23 mouse cellular contexts compared by ENCODE assay signal in the genomic region with DNA sequence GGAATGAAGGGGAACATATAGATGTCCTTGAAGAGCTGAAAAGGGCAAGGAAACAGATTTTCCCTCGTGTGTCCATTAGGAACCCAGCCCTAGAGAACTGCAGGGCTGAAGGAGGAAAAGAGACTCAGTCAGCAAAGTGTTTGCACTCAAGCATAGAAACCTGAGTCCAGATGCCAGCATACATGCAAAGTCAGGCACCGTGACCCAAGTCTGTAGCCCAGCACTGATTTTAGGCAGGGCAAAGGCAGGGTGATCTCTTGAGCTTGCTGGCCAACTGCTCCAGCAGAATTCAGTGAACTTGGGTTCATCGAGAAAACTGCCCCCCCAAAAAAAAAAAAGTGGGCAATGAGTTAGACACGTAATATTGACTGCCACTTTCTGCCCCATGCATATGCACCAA. TPM values are rescaled to one million over a fixed set of nuclear protein-coding genes. Genes with fewer than 3 reads are reported as not detected.
"Had no signal": no experiment of that assay in that cellular context is flagged by ENCODE, and none has a peak within 500 bp of the region (broad histone marks: within the 10 kb centered on the region; RNA-seq: fewer than 3 reads in every experiment).

No protein-coding gene starts in this region.

- H3K36me3 ChIP-seq: liver, embryonic 13.5 days; midbrain, embryonic 12.5 days; midbrain, embryonic 15.5 days; neural tube, embryonic 13.5 days had no signal

- H3K4me3 ChIP-seq: left cerebral cortex, adult 2 months; liver, embryonic 13.5 days; midbrain, embryonic 12.5 days; midbrain, embryonic 15.5 days; neural tube, embryonic 13.5 days had no signal

- H3K4me1 ChIP-seq: liver, embryonic 13.5 days; midbrain, embryonic 12.5 days; midbrain, embryonic 15.5 days; neural tube, embryonic 13.5 days had no signal

- H3K4me2 ChIP-seq: liver, embryonic 13.5 days; midbrain, embryonic 12.5 days; midbrain, embryonic 15.5 days; neural tube, embryonic 13.5 days had no signal

- H3K9ac ChIP-seq: liver, embryonic 13.5 days; midbrain, embryonic 12.5 days; midbrain, embryonic 15.5 days; neural tube, embryonic 13.5 days had no signal

- DNase-seq: layer of hippocampus, postnatal 36 days; liver, embryonic 13.5 days; lung, adult 2 months; lung, postnatal 14 days; thymus, adult 2 months; thymus, postnatal 14 days; thymus, postnatal 4 days had no signal

- H3K9me3 ChIP-seq: liver, embryonic 13.5 days; midbrain, embryonic 12.5 days; midbrain, embryonic 15.5 days; neural tube, embryonic 13.5 days had no signal

- H3K27me3 ChIP-seq: liver, embryonic 13.5 days; midbrain, embryonic 12.5 days; midbrain, embryonic 15.5 days; neural tube, embryonic 13.5 days had no signal

- H3K27ac ChIP-seq: left cerebral cortex, adult 2 months; liver, embryonic 13.5 days; macrophage; midbrain, embryonic 12.5 days; midbrain, embryonic 15.5 days; neural tube, embryonic 13.5 days had no signal

- ATAC-seq: intestine, postnatal 0 days; midbrain, embryonic 15.5 days had no signal

RNA-seq across cellular contexts. Expression of a gene that starts 5.3 kb away (rescaled TPM):
- polyA plus RNA-seq: intestine, embryonic 14.5 days; intestine, postnatal 0 days; limb, embryonic 11.5 days; limb, embryonic 14.5 days; liver, adult 2 months; liver, embryonic 13.5 days; liver, embryonic 16.5 days; lung, adult 2 months; lung, embryonic 16.5 days; macrophage; midbrain, embryonic 12.5 days; midbrain, embryonic 15.5 days; neural tube, embryonic 13.5 days; small intestine, adult 2 months; spleen, adult 2 months; stomach, embryonic 16.5 days; testis, adult 2 months had no signal

RNA-seq across cellular contexts. Expression of a gene that starts 17.2 kb away (rescaled TPM):
- polyA plus RNA-seq: intestine, embryonic 14.5 days; intestine, postnatal 0 days; limb, embryonic 11.5 days; limb, embryonic 14.5 days; liver, adult 2 months; liver, embryonic 13.5 days; liver, embryonic 16.5 days; lung, adult 2 months; lung, embryonic 16.5 days; macrophage; midbrain, embryonic 12.5 days; midbrain, embryonic 15.5 days; neural tube, embryonic 13.5 days; small intestine, adult 2 months; stomach, embryonic 16.5 days; testis, adult 2 months had no signal
